Mouse (Mus musculus): ENCODE data around the gene Fhl4. TPM values are rescaled to one million over a fixed set of nuclear protein-coding genes. Genes with fewer than 3 reads are reported as not detected.

Fhl4 gene
- polyA plus RNA-seq (2012; rRNA removed; ENCODE audit: low replicate concordance), result 0.12 and 0.62 TPM in 2 replicates

DNA sequence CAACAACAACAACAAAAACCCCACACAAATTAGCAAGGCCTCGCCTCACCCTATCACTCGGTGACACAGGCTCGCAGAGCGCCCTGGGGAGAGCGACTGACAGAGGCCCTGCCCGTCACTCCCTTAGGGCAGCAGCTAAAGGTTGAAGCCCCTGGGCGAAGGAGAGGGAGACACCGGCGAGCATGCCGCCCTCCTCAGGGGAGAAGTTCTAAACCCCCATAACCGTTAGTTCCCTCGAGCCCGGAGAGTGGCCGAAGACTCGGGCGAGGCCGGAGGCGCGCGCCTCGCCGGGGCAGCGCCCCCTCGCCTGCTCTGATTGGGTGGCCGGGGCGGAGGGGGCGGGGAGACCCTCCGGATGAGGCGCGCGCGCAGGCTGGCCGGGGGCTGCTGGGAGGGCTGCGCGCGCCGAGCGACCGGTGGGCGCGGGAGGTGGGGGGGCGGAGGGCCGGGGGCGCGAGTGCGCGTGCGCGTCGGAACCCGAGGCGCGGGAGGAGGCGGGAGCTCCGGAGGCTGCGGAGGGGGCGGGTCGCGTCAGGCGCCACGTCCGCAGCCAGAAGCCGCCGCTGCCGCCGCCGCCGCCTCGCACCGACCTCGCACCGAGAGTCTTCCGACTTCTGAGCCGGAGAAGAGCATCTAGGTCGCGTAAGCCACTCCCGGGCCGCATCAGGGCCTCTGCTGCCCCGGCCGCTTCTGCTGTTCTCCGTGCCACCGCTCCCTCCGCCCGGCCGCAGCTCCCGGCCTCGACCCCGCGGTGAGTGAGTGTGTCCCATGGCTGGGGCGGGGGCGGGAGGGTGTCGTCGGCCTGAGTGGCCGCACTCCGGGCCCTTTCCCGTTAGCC, at the start of gene Fhl4, which contains the start of gene Tmem263:
Gene Fhl4 (minus strand): TSS at position 249 of the 838 bp plus-strand sequence.
Gene Tmem263 (plus strand): TSS at position 381 of the 838 bp plus-strand sequence.

DNA sequence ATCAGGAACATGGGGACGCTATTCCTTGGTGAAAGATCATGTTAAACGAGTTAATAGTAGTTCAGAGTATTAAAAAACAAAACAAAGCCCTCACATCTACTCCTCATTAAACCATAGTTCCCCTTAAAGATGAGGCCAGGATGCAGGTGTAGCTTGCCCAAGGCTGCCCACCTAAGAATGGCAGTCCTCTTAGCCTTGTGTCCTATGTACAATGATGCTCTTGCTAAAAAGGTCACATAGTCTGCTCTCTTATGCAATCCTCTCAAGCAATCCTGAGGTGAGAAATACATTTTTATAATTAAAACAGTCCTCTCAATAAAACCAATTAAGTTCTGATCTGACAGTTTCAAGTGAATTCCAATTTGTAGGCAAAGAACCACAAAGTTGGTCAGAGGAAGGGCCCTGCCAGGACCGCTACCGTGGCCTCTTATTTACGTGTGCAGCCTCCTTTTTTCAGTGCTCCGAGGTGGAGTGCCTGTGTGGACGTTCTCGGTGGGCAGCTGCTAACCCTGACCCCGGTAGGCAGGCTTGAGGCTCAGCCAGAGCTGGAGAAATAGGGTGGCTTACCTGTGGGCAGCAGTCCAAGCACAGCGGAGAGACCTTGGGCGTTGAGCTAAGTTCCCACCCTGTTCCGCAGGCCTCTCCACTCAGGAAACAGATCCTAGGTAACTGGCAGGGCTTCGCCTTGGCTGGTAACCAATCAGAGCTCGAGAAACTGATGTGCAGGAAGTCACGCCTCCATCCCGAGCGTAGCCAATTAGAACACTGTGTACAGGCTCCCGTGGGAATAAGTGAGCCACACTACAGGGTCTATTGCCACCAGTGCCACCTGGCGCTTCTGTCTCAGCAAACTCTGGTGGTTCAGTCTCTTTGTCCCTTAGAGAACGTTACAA, 25.3 kb upstream of the Fhl4 start, which contains the start of gene Mterf2:
Gene Mterf2 (minus strand): TSS at position 633 of the 893 bp plus-strand sequence.

Other genes starting within 250 kb of the Fhl4 start
- 9.9 and 24.6 TPM in 2 replicates for gene Ric8b, start 184.9 kb downstream of the Fhl4 start, polyA plus RNA-seq (2012; rRNA removed; ENCODE audit: low replicate concordance)
- gene Tmem263, start 132 bp upstream of the Fhl4 start, polyA plus RNA-seq (2012; rRNA removed; ENCODE audit: low replicate concordance), result 4.3 and 9.3 TPM in 2 replicates
- gene Mterf2, start 25.5 kb upstream of the Fhl4 start, polyA plus RNA-seq (2012; rRNA removed; ENCODE audit: low replicate concordance), result 0.57 and 5.1 TPM in 2 replicates
- 3.7 and 9.7 TPM in 2 replicates for gene Cry1, start 82.6 kb upstream of the Fhl4 start, polyA plus RNA-seq (2012; rRNA removed; ENCODE audit: low replicate concordance)

All from mammary gland, adult 2 months (tissue).